Mouse (Mus musculus): ENCODE data around the gene Mapk1ip1l. TPM values are rescaled to one million over a fixed set of nuclear protein-coding genes. Genes with fewer than 3 reads are reported as not detected.

The Mapk1ip1l gene
- polyA plus RNA-seq, 1 experiment from 2014 or later = 101 TPM

GRCm38 (mm10) chr14:47370790-47371189 is 72.7 kb downstream of the Mapk1ip1l start:
- 86% methylated on average over 3 of the region's 3 CpGs for WGBS
- no peak for DNase-seq (ENCODE audit: low spot score)
- Histone ChIP-seq H3K4me3 (no peak overlapping the region), H3K27ac (replicated peaks) (no peak overlapping the region), H3K27me3 (ENCODE audit: low read depth, poor library complexity, severe bottlenecking) (peaks cover 41% of the 10 kb centered on the region), H3K4me1 (peaks cover 32% of the 10 kb centered on the region), H3K9me3 (replicated peaks) (no peaks in the 10 kb centered on the region), H3K36me3 (no peaks in the 10 kb centered on the region)

- no peak for DNase-seq (ENCODE audit: low spot score)
- 75% methylated on average over 6 of the region's 6 CpGs for WGBS
- Histone ChIP-seq H3K27ac (replicated peaks) (no peak overlapping the region), H3K36me3 (no peaks in the 10 kb centered on the region), H3K9me3 (replicated peaks) (no peaks in the 10 kb centered on the region), H3K4me3 (no peak overlapping the region), H3K27me3 (ENCODE audit: low read depth, poor library complexity, severe bottlenecking) (peaks cover 41% of the 10 kb centered on the region), H3K4me1 (peaks cover 32% of the 10 kb centered on the region)
Observed at GRCm38 (mm10) chr14:47371689-47372088, 73.6 kb downstream of the Mapk1ip1l start.

Other genes starting within 250 kb of the Mapk1ip1l start
- 1.4 and 2.2 TPM in 2 replicates for gene Gch1, start 108.9 kb upstream of the Mapk1ip1l start, polyA plus RNA-seq (2016; fragmentation: Nextera tagmentation; extraction: Ambion mirVana)
- gene Wdhd1, start 21.4 kb upstream of the Mapk1ip1l start, polyA plus RNA-seq (2016; fragmentation: Nextera tagmentation; extraction: Ambion mirVana) = 55.8 and 57.6 TPM in 2 replicates
- 3.3 and 4.6 TPM in 2 replicates for gene Socs4, start 21.3 kb upstream of the Mapk1ip1l start, polyA plus RNA-seq (2016; fragmentation: Nextera tagmentation; extraction: Ambion mirVana)
- 0.37 and 1.3 TPM in 2 replicates for gene Lgals3, start 69.5 kb downstream of the Mapk1ip1l start, polyA plus RNA-seq (2016; fragmentation: Nextera tagmentation; extraction: Ambion mirVana)
- 71.0 and 77.2 TPM in 2 replicates for gene Dlgap5, start 120.1 kb downstream of the Mapk1ip1l start, polyA plus RNA-seq (2016; fragmentation: Nextera tagmentation; extraction: Ambion mirVana)
- 22.7 and 23.2 TPM in 2 replicates for gene Fbxo34, start 152.2 kb downstream of the Mapk1ip1l start, polyA plus RNA-seq (2016; fragmentation: Nextera tagmentation; extraction: Ambion mirVana)

Measured in midbrain, embryonic 10.5 days (tissue).